Mouse (Mus musculus) embryonic facial prominence, embryonic 14.5 days (tissue): ENCODE measurements at regions not wholly inside any gene's neighbourhood (a gene's known extent, or its start where the extent isn't known, plus 50 kb on each side); places are given as distances from the start of the nearest gene placed in this dataset.
"Not testable (repeated sequence)": the region's sequence is repeated elsewhere in the genome, so short reads cannot be mapped to it uniquely, and the experiment has no call there.

Source experiments
- ATAC-seq: fragments of 200-750 bp; cut with Nextera tagmentation; 2 replicates; pipeline ENCODE4 v1.8.0; 2017; ENCODE audit warnings: low read depth, moderate number of reproducible peaks, moderate TSS enrichment
- DNase-seq: peaks from one replicate; pipeline ENCODE4 v3.0.0-alpha.2; 2015; ENCODE audit warnings: low spot score
- H3K27ac ChIP-seq: fragments of 300-500 bp; sonication (generic); replicated peaks from 2 replicates; pipeline ENCODE4 v1.5.1; 2014; ENCODE audit warnings: low read depth, mild to moderate bottlenecking, low read length, moderate library complexity
- H3K27me3 ChIP-seq: fragments of 300-500 bp; sonication (generic); replicated peaks from 2 replicates; pipeline ENCODE4 v1.6.1; 2014; ENCODE audit warnings: low read length; ENCODE audit not compliant: control insufficient read depth, insufficient read depth
- H3K36me3 ChIP-seq: fragments of 300-500 bp; sonication (generic); 2 replicates; pipeline ENCODE4 v1.6.1; 2014; ENCODE audit warnings: low read length, mixed read lengths; ENCODE audit not compliant: control insufficient read depth, insufficient read depth
- H3K4me1 ChIP-seq: fragments of 300-500 bp; sonication (generic); 2 replicates; pipeline ENCODE4 v1.6.1; 2014; ENCODE audit warnings: antibody characterized with exemption, low read length; ENCODE audit not compliant: control insufficient read depth, insufficient read depth
- H3K4me2 ChIP-seq: fragments of 300-500 bp; sonication (generic); 2 replicates; pipeline ENCODE4 v1.6.1; 2014; ENCODE audit warnings: low read depth, mild to moderate bottlenecking, low read length, moderate library complexity, mixed read lengths
- H3K4me3 ChIP-seq: fragments of 300-500 bp; sonication (generic); 2 replicates; pipeline ENCODE4 v1.5.1; 2014; ENCODE audit warnings: low read depth, mild to moderate bottlenecking, low read length
- H3K9ac ChIP-seq: fragments of 300-500 bp; sonication (generic); 2 replicates; pipeline ENCODE4 v1.6.1; 2014; ENCODE audit warnings: low read depth, mild to moderate bottlenecking, low read length, moderate library complexity, mixed read lengths
- H3K9me3 ChIP-seq: fragments of 300-500 bp; sonication (generic); 2 replicates; pipeline ENCODE4 v1.6.1; 2016; ENCODE audit warnings: low read length; ENCODE audit not compliant: control insufficient read depth
- WGBS: fragments of 180-500 bp; shearing (Covaris S2); extraction: QIAGEN DNeasy Blood & Tissue Kit; methylation state at CpG from one replicate; pipeline ENCODE4 v1.1.7; 2014; 5-methylcytosine and 5-hydroxymethylcytosine counted together

GRCm38 (mm10) chrX:14792261-14792660, 581.3 kb downstream of the H2al1n start:
- not testable (repeated sequence) for H3K27ac ChIP-seq, H3K9ac ChIP-seq, H3K4me3 ChIP-seq, H3K27me3 ChIP-seq, DNase-seq, H3K9me3 ChIP-seq, H3K4me2 ChIP-seq, H3K4me1 ChIP-seq, ATAC-seq, H3K36me3 ChIP-seq
- 85% methylated on average over 2 of the region's 2 CpGs for WGBS

DNA sequence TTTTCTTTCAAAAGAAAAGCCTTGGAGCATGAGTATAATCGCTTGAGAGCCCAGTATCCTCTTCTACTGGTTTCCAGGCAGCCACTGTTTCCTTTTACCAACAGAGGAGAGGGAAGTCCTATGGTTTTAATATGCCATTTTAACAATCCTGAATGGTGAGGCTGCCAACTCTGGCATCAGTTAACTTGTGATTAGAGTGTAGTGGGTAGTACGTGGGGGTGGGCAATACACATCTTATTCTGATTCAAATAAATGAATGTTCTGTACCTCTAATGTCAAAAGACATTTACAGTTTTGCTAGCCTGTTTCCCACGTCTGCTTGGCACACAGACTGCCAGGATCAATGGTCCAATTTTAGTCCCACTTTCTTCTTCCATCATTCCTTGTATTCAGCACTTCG, 624.9 kb downstream of the H2al1n start:
- Histone ChIP-seq H3K9me3 (no peaks in the 10 kb centered on the region), H3K4me1 (no peaks in the 10 kb centered on the region), H3K36me3 (no peaks in the 10 kb centered on the region), H3K9ac (no peak overlapping the region), H3K27ac (no peak overlapping the region), H3K4me2 (no peak overlapping the region), H3K4me3 (no peak overlapping the region), H3K27me3 (no peaks in the 10 kb centered on the region)
- ATAC-seq = no peak
- 69% methylated on average over 4 of the region's 4 CpGs for WGBS
- no peak for DNase-seq

- DNase-seq (peak; percentile 2), ATAC-seq (0 out of 2 replicates have a peak, but pooled peaks have one; percentile 9)
- Histone ChIP-seq H3K4me1 (no peaks in the 10 kb centered on the region), H3K4me2 (no peak overlapping the region), H3K9ac (no peak overlapping the region), H3K9me3 (no peaks in the 10 kb centered on the region), H3K36me3 (no peaks in the 10 kb centered on the region), H3K27ac (no peak overlapping the region), H3K27me3 (no peaks in the 10 kb centered on the region), H3K4me3 (no peak overlapping the region)
- 63% methylated on average over 7 of the region's 7 CpGs for WGBS
Observed at GRCm38 (mm10) chrX:14839740-14840419, 628.9 kb downstream of the H2al1n start.

- H3K36me3 ChIP-seq = no peaks in the 10 kb centered on the region
- H3K27ac ChIP-seq = no peak overlapping the region
- no peak for ATAC-seq
- DNase-seq = no peak
- H3K4me1 ChIP-seq = no peaks in the 10 kb centered on the region
- H3K9me3 ChIP-seq = no peaks in the 10 kb centered on the region
- H3K27me3 ChIP-seq = no peaks in the 10 kb centered on the region
- 73% methylated on average over 7 of the region's 7 CpGs for WGBS
- no peak overlapping the region for H3K4me3 ChIP-seq
- no peak overlapping the region for H3K9ac ChIP-seq
- no peak overlapping the region for H3K4me2 ChIP-seq
Observed at GRCm38 (mm10) chrX:14840420-14840757, 629.4 kb downstream of the H2al1n start.

DNA sequence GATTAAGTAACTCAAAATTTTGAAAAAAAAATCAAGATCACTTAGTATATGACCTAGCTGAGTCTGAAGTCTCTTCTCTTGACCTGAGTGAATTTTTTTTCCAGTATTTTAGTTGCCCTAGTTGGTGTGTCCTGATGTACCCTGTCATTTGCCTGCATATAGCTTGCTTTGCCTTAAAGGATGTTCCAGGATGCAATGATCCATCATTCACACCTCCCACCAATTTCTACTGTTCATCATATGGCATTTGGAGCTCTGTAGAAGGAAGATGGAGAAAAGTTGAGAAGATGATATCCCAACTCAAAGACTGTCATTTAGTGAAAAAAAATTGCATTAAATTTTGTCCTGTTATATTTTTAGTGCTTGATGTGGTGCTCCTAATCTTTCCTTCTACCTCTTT, 634.4 kb downstream of the H2al1n start:
- Histone ChIP-seq H3K9ac (no peak overlapping the region), H3K4me1 (no peaks in the 10 kb centered on the region), H3K4me2 (no peak overlapping the region), H3K36me3 (no peaks in the 10 kb centered on the region), H3K9me3 (no peaks in the 10 kb centered on the region), H3K4me3 (no peak overlapping the region), H3K27me3 (no peaks in the 10 kb centered on the region), H3K27ac (no peak overlapping the region)
- DNase-seq = no peak
- ATAC-seq = no peak

GRCm38 (mm10) chrX:14884612-14885011, 673.7 kb downstream of the H2al1n start:
- WGBS = 74% methylated on average over 3 of the region's 3 CpGs
- H3K9ac ChIP-seq = no peak overlapping the region
- DNase-seq (no peak), ATAC-seq (no peak)
- no peaks in the 10 kb centered on the region for H3K27me3 ChIP-seq
- H3K36me3 ChIP-seq = no peaks in the 10 kb centered on the region
- H3K9me3 ChIP-seq = no peaks in the 10 kb centered on the region
- H3K27ac ChIP-seq = no peak overlapping the region
- no peak overlapping the region for H3K4me3 ChIP-seq
- H3K4me2 ChIP-seq = no peak overlapping the region
- H3K4me1 ChIP-seq = no peaks in the 10 kb centered on the region
